Mouse (Mus musculus): ENCODE results near the gene Dlg5. TPM values are rescaled to one million over a fixed set of nuclear protein-coding genes. Genes with fewer than 3 reads are reported as not detected.
A peak's percentile ranks its signal among the peaks of the same experiment; 100 is the strongest.

The Dlg5 gene
- polyA plus RNA-seq, 1 experiment from 2014 or later, result 5.2 TPM

- ATAC-seq (replicated peaks; ENCODE audit: extremely low read depth, insufficient read depth, low FRiP score), result no peak
- H3K9ac ChIP-seq (ENCODE audit: low read length), result no peak overlapping the region
- no peaks in the 10 kb centered on the region for H3K27me3 ChIP-seq (ENCODE audit: control insufficient read depth, insufficient read depth, low read length)
- H3K4me2 ChIP-seq (ENCODE audit: low read depth, low read length), result no peak overlapping the region
- no peak overlapping the region for H3K4me3 ChIP-seq (ENCODE audit: low read length)
- no peak overlapping the region for H3K27ac ChIP-seq (ENCODE audit: low read length)
- 27% methylated on average over 3 of the region's 3 CpGs for WGBS
- peaks cover 6% of the 10 kb centered on the region; the same call in 1 of the 2 replicates for H3K4me1 ChIP-seq (ENCODE audit: control insufficient read depth, insufficient read depth, low read length)
- no peaks in the 10 kb centered on the region for H3K9me3 ChIP-seq (replicated peaks; ENCODE audit: control insufficient read depth, low read length)
- no peaks in the 10 kb centered on the region for H3K36me3 ChIP-seq (ENCODE audit: control insufficient read depth, insufficient read depth)
These were observed 23.0 kb downstream of the Dlg5 start for GRCm38 (mm10) chr14:24222759-24223158.

- Histone ChIP-seq H3K27ac (ENCODE audit: low read length) (no peak overlapping the region), H3K4me3 (ENCODE audit: low read length) (no peak overlapping the region), H3K36me3 (ENCODE audit: control insufficient read depth, insufficient read depth) (no peaks in the 10 kb centered on the region), H3K9me3 (replicated peaks; ENCODE audit: control insufficient read depth, low read length) (no peaks in the 10 kb centered on the region), H3K9ac (ENCODE audit: low read length) (no peak overlapping the region), H3K4me2 (ENCODE audit: low read depth, low read length) (no peak overlapping the region), H3K4me1 (ENCODE audit: control insufficient read depth, insufficient read depth, low read length) (peaks cover 11% of the 10 kb centered on the region), H3K27me3 (ENCODE audit: control insufficient read depth, insufficient read depth, low read length) (no peaks in the 10 kb centered on the region)
- no peak for ATAC-seq (replicated peaks; ENCODE audit: extremely low read depth, insufficient read depth, low FRiP score)
- 76% methylated on average over 3 of the region's 3 CpGs for WGBS
These were observed 23.4 kb downstream of the Dlg5 start for GRCm38 (mm10) chr14:24222273-24222672.

GRCm38 (mm10) chr14:24217362-24217722 is 28.4 kb downstream of the Dlg5 start:
- no peak for ATAC-seq (replicated peaks; ENCODE audit: extremely low read depth, insufficient read depth, low FRiP score)
- Histone ChIP-seq H3K36me3 (ENCODE audit: control insufficient read depth, insufficient read depth) (no peaks in the 10 kb centered on the region), H3K4me3 (ENCODE audit: low read length) (no peak overlapping the region), H3K4me1 (ENCODE audit: control insufficient read depth, insufficient read depth, low read length) (peaks cover 34% of the 10 kb centered on the region), H3K4me2 (ENCODE audit: low read depth, low read length) (no peak overlapping the region), H3K27me3 (ENCODE audit: control insufficient read depth, insufficient read depth, low read length) (no peaks in the 10 kb centered on the region), H3K9ac (ENCODE audit: low read length) (no peak overlapping the region), H3K9me3 (replicated peaks; ENCODE audit: control insufficient read depth, low read length) (no peaks in the 10 kb centered on the region), H3K27ac (ENCODE audit: low read length) (no peak overlapping the region)
- 43% methylated on average over 8 of the region's 8 CpGs for WGBS

DNA sequence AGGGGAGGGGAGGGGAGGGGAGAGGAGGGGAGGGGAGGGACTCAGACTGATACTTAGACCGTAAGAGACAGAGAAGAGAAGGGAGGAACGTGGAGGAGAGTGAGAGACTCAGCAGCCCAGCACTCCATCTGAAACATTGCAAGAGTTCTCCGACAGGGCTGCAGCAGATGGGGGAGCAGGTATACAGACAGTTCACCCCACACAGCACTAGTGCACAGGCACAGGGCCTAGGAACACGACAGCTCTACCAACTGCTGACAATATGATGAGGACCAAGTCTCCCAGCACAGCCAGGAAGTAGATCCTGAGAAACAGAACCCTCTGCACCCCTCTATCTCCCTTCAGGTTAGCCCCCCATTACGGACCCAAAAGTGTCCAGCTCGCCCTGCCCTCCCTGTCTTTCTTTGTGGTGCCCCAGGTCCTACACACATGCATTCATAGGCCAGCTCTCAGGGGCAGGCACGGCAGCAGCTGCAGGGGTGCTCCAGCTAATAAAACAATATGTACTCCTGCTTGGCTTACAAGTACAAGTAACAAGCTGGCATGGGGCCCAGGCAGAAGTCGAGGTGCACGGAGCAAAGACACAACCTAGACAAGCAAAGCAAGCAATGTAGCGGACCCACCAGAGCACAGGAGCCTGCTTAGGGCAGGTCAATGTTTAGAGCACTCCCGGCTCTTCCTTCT is 28.9 kb downstream of the Dlg5 start:
- Histone ChIP-seq H3K36me3 (ENCODE audit: control insufficient read depth, insufficient read depth) (no peaks in the 10 kb centered on the region), H3K27ac (ENCODE audit: low read length) (no peak overlapping the region), H3K4me2 (ENCODE audit: low read depth, low read length) (no peak overlapping the region), H3K4me3 (ENCODE audit: low read length) (no peak overlapping the region), H3K27me3 (ENCODE audit: control insufficient read depth, insufficient read depth, low read length) (no peaks in the 10 kb centered on the region), H3K4me1 (ENCODE audit: control insufficient read depth, insufficient read depth, low read length) (peaks cover 39% of the 10 kb centered on the region), H3K9me3 (replicated peaks; ENCODE audit: control insufficient read depth, low read length) (no peaks in the 10 kb centered on the region), H3K9ac (ENCODE audit: low read length) (no peak overlapping the region)
- ATAC-seq (replicated peaks; ENCODE audit: extremely low read depth, insufficient read depth, low FRiP score), result no peak
- WGBS, result 45% methylated on average over 11 of the region's 11 CpGs

DNA sequence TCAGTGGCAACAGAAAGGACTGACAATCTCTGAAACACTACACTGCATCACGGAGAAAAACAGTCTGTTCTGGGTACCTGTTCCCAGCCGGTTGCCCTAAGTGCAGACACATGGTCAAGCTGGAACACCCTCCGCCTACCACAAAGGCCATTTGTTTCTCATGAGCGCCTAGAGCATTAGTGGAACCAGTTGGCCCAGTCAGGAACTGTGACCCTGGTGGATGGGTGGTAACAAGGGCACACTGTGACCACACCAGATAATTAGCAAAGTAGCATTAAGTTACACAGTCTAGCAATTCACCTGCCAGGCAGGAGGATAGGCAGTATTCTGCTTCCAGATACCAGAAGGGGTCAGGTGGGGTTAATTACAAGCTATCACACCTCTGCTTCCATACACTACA is 29.7 kb downstream of the Dlg5 start:
- Histone ChIP-seq H3K4me3 (ENCODE audit: low read length) (no peak overlapping the region), H3K4me1 (ENCODE audit: control insufficient read depth, insufficient read depth, low read length) (peaks cover 42% of the 10 kb centered on the region), H3K27me3 (ENCODE audit: control insufficient read depth, insufficient read depth, low read length) (no peaks in the 10 kb centered on the region), H3K27ac (ENCODE audit: low read length) (no peak overlapping the region), H3K4me2 (ENCODE audit: low read depth, low read length) (no peak overlapping the region), H3K36me3 (ENCODE audit: control insufficient read depth, insufficient read depth) (no peaks in the 10 kb centered on the region), H3K9ac (ENCODE audit: low read length) (no peak overlapping the region), H3K9me3 (replicated peaks; ENCODE audit: control insufficient read depth, low read length) (no peaks in the 10 kb centered on the region)
- ATAC-seq (replicated peaks; ENCODE audit: extremely low read depth, insufficient read depth, low FRiP score), result no peak
- 77% methylated on average over 4 of the region's 4 CpGs for WGBS

DNA sequence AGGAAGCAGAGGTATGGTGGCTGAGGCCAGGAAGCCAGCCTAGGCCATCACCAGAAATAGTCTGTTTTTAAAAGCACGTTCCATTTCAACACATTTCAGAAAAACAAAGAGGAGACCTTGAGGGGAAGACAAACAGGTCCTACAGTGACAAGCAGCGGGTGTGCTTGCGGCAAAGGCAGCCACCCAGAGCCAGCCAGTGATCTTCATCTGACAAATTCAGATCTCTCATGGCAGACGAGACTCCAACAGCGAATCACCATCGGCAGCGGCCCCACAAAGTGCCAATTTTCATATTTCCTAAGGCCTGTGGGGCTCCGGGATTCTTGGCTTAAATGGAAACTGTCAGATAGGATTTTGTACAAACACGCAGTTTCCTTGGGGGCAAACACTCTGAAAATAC is 31.3 kb downstream of the Dlg5 start:
- H3K36me3 ChIP-seq (ENCODE audit: control insufficient read depth, insufficient read depth), result no peaks in the 10 kb centered on the region
- no peak overlapping the region for H3K4me3 ChIP-seq (ENCODE audit: low read length)
- no peaks in the 10 kb centered on the region for H3K27me3 ChIP-seq (ENCODE audit: control insufficient read depth, insufficient read depth, low read length)
- 56% methylated on average over 9 of the region's 9 CpGs for WGBS
- H3K9ac ChIP-seq (ENCODE audit: low read length), result no peak overlapping the region
- no peak overlapping the region for H3K27ac ChIP-seq (ENCODE audit: low read length)
- ATAC-seq (replicated peaks; ENCODE audit: extremely low read depth, insufficient read depth, low FRiP score), result no peak
- H3K9me3 ChIP-seq (replicated peaks; ENCODE audit: control insufficient read depth, low read length), result no peaks in the 10 kb centered on the region
- peaks cover 44% of the 10 kb centered on the region for H3K4me1 ChIP-seq (ENCODE audit: control insufficient read depth, insufficient read depth, low read length)
- H3K4me2 ChIP-seq (ENCODE audit: low read depth, low read length), result no peak overlapping the region

- 60% methylated on average over 2 of the region's 2 CpGs for WGBS
- H3K4me1 ChIP-seq (ENCODE audit: control insufficient read depth, insufficient read depth, low read length), result peaks cover 45% of the 10 kb centered on the region
- no peaks in the 10 kb centered on the region for H3K9me3 ChIP-seq (replicated peaks; ENCODE audit: control insufficient read depth, low read length)
- no peak for ATAC-seq (replicated peaks; ENCODE audit: extremely low read depth, insufficient read depth, low FRiP score)
- H3K36me3 ChIP-seq (ENCODE audit: control insufficient read depth, insufficient read depth), result no peaks in the 10 kb centered on the region
- H3K4me2 ChIP-seq (ENCODE audit: low read depth, low read length), result no peak overlapping the region
- no peak overlapping the region for H3K9ac ChIP-seq (ENCODE audit: low read length)
- no peaks in the 10 kb centered on the region for H3K27me3 ChIP-seq (ENCODE audit: control insufficient read depth, insufficient read depth, low read length)
- H3K4me3 ChIP-seq (ENCODE audit: low read length), result no peak overlapping the region
- no peak overlapping the region for H3K27ac ChIP-seq (ENCODE audit: low read length)
These were observed 32.4 kb downstream of the Dlg5 start for GRCm38 (mm10) chr14:24213336-24213735.

GRCm38 (mm10) chr14:24212861-24213260 is 32.9 kb downstream of the Dlg5 start:
- H3K9ac ChIP-seq (ENCODE audit: low read length), result no peak overlapping the region
- no peak overlapping the region for H3K4me3 ChIP-seq (ENCODE audit: low read length)
- peaks cover 49% of the 10 kb centered on the region for H3K4me1 ChIP-seq (ENCODE audit: control insufficient read depth, insufficient read depth, low read length)
- 32% methylated on average over 5 of the region's 5 CpGs for WGBS
- H3K36me3 ChIP-seq (ENCODE audit: control insufficient read depth, insufficient read depth), result no peaks in the 10 kb centered on the region
- no peak overlapping the region for H3K4me2 ChIP-seq (ENCODE audit: low read depth, low read length)
- 0 out of 2 replicates have a peak, but pooled peaks have one; percentile 10 for ATAC-seq (replicated peaks; ENCODE audit: extremely low read depth, insufficient read depth, low FRiP score)
- no peak overlapping the region for H3K27ac ChIP-seq (ENCODE audit: low read length)
- H3K27me3 ChIP-seq (ENCODE audit: control insufficient read depth, insufficient read depth, low read length), result no peaks in the 10 kb centered on the region
- no peaks in the 10 kb centered on the region for H3K9me3 ChIP-seq (replicated peaks; ENCODE audit: control insufficient read depth, low read length)

GRCm38 (mm10) chr14:24207360-24207752 is 38.4 kb downstream of the Dlg5 start:
- H3K27ac ChIP-seq (ENCODE audit: low read length), result no peak overlapping the region
- no peak overlapping the region for H3K4me3 ChIP-seq (ENCODE audit: low read length)
- ATAC-seq (replicated peaks; ENCODE audit: extremely low read depth, insufficient read depth, low FRiP score), result peak; percentile 52; the same call in 1 of the 2 replicates

More at GRCm38 (mm10) chr14:24207360-24207752, 38.4 kb downstream of the Dlg5 start:
- WGBS, result 37% methylated on average over 13 of the region's 13 CpGs
- H3K4me2 ChIP-seq (ENCODE audit: low read depth, low read length), result peak overlapping the region; percentile 1; the same call in 1 of the 2 replicates
- no peaks in the 10 kb centered on the region for H3K9me3 ChIP-seq (replicated peaks; ENCODE audit: control insufficient read depth, low read length)
- H3K4me1 ChIP-seq (ENCODE audit: control insufficient read depth, insufficient read depth, low read length), result peaks cover 41% of the 10 kb centered on the region
- H3K9ac ChIP-seq (ENCODE audit: low read length), result no peak overlapping the region
- no peaks in the 10 kb centered on the region for H3K36me3 ChIP-seq (ENCODE audit: control insufficient read depth, insufficient read depth)
- no peaks in the 10 kb centered on the region for H3K27me3 ChIP-seq (ENCODE audit: control insufficient read depth, insufficient read depth, low read length)

Data from heart, embryonic 16.5 days (tissue).